Mouse (Mus musculus): ENCODE measurements around the gene Cep250. TPM values are rescaled to one million over a fixed set of nuclear protein-coding genes. Genes with fewer than 3 reads are reported as not detected.
A peak's percentile ranks its signal among the peaks of the same experiment; 100 is the strongest.

Cep250 gene
- polyA plus RNA-seq, 1 experiment, result 6.9 TPM

DNA sequence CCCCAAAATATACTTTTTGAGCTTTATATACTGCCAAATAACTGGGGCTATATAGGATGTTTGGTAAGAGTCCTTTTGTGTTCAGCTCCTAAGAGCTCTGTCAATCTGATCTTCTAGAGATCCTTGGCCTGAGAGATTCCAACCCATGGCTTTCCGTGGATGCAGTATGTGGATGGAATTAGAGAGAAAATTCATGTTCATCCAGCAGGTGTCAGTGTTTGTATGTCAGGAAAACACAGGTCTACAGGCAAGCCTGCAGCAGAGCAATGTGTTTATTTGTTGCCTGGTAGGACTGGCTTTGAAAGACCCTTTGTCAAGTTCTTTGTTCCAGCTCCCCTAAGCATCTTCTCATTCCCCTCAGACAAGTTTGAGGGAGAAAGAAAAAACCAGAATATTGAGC lies 6.7 kb downstream of the Cep250 start:
- H3K27ac ChIP-seq (ENCODE audit: insufficient read depth, low read depth, low read length), result no peak overlapping the region
- H3K4me1 ChIP-seq (ENCODE audit: control insufficient read depth, insufficient read depth, low read length), result no peaks in the 10 kb centered on the region; the same call in 1 of the 2 replicates
- peak; percentile 38 for DNase-seq
- WGBS, result 37% methylated on average over 1 of the region's 1 CpGs
- H3K4me3 ChIP-seq (ENCODE audit: insufficient read depth, low read depth, low read length), result no peak overlapping the region
- H3K27me3 ChIP-seq (replicated peaks; ENCODE audit: control insufficient read depth, insufficient read depth, low read length), result no peaks in the 10 kb centered on the region
- no peak for TF ChIP-seq POLR2A (IDR thresholded peaks at IDR 0.05; ENCODE audit: low read depth, low read length)
- TF ChIP-seq CTCF (conservative IDR thresholded peaks at IDR 0.05; ENCODE audit: insufficient read depth, insufficient read length, low read depth, low read length), result 0 out of 2 replicates have a peak, but pooled peaks have one; percentile 14
- H3K36me3 ChIP-seq (ENCODE audit: control insufficient read depth, insufficient read depth, low read length), result peaks cover 1% of the 10 kb centered on the region; the same call in 1 of the 2 replicates

DNA sequence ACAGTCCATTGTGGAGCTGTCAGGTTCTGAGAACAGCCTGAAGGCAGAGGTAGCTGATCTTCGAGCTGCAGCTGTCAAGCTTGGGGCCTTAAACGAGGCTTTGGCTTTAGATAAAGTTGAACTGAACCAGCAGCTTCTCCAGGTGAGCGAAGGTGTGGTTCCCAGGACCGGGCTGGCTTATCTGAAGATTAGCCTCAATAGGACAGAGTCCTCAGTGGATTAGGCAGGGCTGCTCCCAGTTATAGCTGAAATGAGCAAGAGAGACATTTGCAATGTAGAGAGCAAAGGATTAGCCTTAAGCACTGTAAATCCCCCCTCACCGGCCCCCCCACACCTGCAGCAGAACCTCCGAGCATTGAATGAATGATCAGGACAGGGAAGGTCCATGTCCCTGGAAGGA lies 17.1 kb downstream of the Cep250 start:
- no peak for DNase-seq
- WGBS, result 95% methylated on average over 6 of the region's 6 CpGs
- Histone ChIP-seq H3K36me3 (ENCODE audit: control insufficient read depth, insufficient read depth, low read length) (peaks cover 8% of the 10 kb centered on the region; the same call in 1 of the 2 replicates), H3K4me3 (ENCODE audit: insufficient read depth, low read depth, low read length) (no peak overlapping the region), H3K27me3 (replicated peaks; ENCODE audit: control insufficient read depth, insufficient read depth, low read length) (no peaks in the 10 kb centered on the region), H3K27ac (ENCODE audit: insufficient read depth, low read depth, low read length) (no peak overlapping the region), H3K4me1 (ENCODE audit: control insufficient read depth, insufficient read depth, low read length) (no peaks in the 10 kb centered on the region)
- no peak for TF ChIP-seq CTCF (conservative IDR thresholded peaks at IDR 0.05; ENCODE audit: insufficient read depth, insufficient read length, low read depth, low read length)
- TF ChIP-seq POLR2A (IDR thresholded peaks at IDR 0.05; ENCODE audit: low read depth, low read length), result no peak

DNA sequence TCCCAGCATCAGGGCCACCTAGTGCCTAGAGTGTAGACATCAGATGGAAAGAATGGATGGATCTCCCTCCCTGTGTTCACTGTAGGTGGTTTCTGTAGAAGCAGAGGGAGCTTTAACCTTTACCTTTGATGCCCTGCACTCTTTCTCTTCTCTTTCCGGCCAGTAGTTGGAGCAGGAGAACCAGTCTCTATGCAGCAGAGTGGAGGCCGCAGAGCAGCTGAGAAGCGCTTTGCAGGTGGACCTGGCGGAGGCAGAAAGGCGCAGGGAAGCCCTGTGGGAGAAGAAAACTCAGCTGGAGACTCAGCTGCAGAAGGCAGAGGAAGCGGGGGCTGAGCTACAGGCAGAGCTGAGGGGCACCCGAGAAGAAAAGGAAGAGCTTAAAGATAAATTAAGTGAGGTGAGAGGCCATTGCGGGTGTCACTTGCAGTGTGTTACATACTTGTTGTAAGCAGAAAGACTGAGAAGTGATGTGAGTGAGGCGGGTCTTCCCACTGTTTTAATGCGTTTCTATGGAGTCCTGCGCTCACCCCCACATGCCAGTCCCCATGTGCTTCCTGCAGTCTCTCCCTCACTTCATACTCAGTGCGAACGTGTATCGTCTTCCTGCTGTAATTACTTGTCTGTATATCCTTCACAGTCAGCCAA lies 18.0 kb downstream of the Cep250 start:
- TF ChIP-seq CTCF (conservative IDR thresholded peaks at IDR 0.05; ENCODE audit: insufficient read depth, insufficient read length, low read depth, low read length) (no peak), POLR2A (IDR thresholded peaks at IDR 0.05; ENCODE audit: low read depth, low read length) (no peak)
- WGBS, result 78% methylated on average over 14 of the region's 14 CpGs
- Histone ChIP-seq H3K27me3 (replicated peaks; ENCODE audit: control insufficient read depth, insufficient read depth, low read length) (no peaks in the 10 kb centered on the region), H3K36me3 (ENCODE audit: control insufficient read depth, insufficient read depth, low read length) (peaks cover 6% of the 10 kb centered on the region; the same call in 1 of the 2 replicates), H3K4me1 (ENCODE audit: control insufficient read depth, insufficient read depth, low read length) (no peaks in the 10 kb centered on the region), H3K4me3 (ENCODE audit: insufficient read depth, low read depth, low read length) (no peak overlapping the region), H3K27ac (ENCODE audit: insufficient read depth, low read depth, low read length) (no peak overlapping the region)
- no peak for DNase-seq

DNA sequence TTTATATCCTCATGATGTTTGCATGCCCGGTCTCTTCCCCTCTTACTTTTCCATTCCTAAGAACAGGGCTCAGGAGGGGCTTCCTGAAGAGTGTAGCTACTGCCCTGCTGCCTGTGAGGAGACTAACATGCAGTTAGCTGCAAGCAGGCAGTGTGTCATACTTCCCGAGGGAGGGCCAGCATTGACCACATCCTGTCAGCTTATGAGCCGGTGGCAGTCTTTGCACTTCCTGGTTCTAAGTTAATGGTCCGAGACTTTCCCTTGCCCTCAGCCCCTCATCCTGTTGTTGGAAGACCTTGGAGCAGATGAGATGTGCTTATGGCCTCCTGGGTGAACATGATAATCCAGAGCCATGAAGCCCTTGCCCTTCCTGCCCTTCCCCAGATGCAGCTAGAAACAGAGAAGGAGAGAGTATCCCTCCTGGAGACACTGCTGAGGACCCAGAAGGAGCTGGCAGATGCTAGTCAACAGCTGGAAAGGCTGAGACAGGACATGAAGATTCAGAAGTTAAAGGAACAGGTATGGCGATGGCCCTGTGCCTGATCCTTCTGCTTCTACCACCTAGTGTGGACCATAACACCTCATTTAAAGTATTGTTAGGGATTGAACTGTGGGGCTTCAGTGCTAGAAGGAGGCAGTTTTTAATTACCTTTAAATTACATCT lies 23.2 kb downstream of the Cep250 start:
- peak overlapping the region; percentile 8; the same call in 1 of the 2 replicates for H3K27ac ChIP-seq (ENCODE audit: insufficient read depth, low read depth, low read length)
- H3K36me3 ChIP-seq (ENCODE audit: control insufficient read depth, insufficient read depth, low read length), result 0 out of 2 replicates have a peak, but pooled peaks cover 2% of the 10 kb centered on the region
- WGBS, result 39% methylated on average over 5 of the region's 5 CpGs
- no peaks in the 10 kb centered on the region for H3K4me1 ChIP-seq (ENCODE audit: control insufficient read depth, insufficient read depth, low read length)
- TF ChIP-seq POLR2A (IDR thresholded peaks at IDR 0.05; ENCODE audit: low read depth, low read length) (no peak), CTCF (conservative IDR thresholded peaks at IDR 0.05; ENCODE audit: insufficient read depth, insufficient read length, low read depth, low read length) (no peak)
- peak overlapping the region; percentile 35 for H3K4me3 ChIP-seq (ENCODE audit: insufficient read depth, low read depth, low read length)
- peak; percentile 52 for DNase-seq
- H3K27me3 ChIP-seq (replicated peaks; ENCODE audit: control insufficient read depth, insufficient read depth, low read length), result no peaks in the 10 kb centered on the region

DNA sequence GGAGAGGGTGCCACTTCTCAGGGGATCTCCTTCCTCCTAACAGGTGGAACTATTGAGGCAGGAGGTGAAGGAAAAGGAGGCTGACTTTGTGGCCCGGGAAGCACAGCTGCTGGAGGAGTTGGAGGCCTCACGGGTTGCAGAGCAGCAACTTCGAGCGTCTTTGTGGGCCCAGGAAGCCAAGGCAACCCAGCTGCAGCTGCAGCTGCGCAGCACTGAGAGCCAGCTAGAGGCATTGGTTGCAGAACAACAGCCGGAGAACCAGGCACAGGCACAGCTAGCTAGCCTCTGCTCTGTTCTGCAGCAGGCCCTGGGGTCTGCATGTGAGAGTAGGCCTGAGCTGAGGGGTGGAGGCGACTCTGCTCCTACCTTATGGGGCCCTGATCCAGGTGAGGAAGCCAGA lies 29.5 kb downstream of the Cep250 start:
- H3K36me3 ChIP-seq (ENCODE audit: control insufficient read depth, insufficient read depth, low read length), result 0 out of 2 replicates have a peak, but pooled peaks cover 2% of the 10 kb centered on the region
- H3K27me3 ChIP-seq (replicated peaks; ENCODE audit: control insufficient read depth, insufficient read depth, low read length), result no peaks in the 10 kb centered on the region
- no peak overlapping the region for H3K27ac ChIP-seq (ENCODE audit: insufficient read depth, low read depth, low read length)
- no peak for DNase-seq
- WGBS, result 95% methylated on average over 7 of the region's 7 CpGs
- H3K4me3 ChIP-seq (ENCODE audit: insufficient read depth, low read depth, low read length), result no peak overlapping the region
- H3K4me1 ChIP-seq (ENCODE audit: control insufficient read depth, insufficient read depth, low read length), result no peaks in the 10 kb centered on the region
- no peak for TF ChIP-seq POLR2A (IDR thresholded peaks at IDR 0.05; ENCODE audit: low read depth, low read length)
- TF ChIP-seq CTCF (conservative IDR thresholded peaks at IDR 0.05; ENCODE audit: insufficient read depth, insufficient read length, low read depth, low read length), result no peak

DNA sequence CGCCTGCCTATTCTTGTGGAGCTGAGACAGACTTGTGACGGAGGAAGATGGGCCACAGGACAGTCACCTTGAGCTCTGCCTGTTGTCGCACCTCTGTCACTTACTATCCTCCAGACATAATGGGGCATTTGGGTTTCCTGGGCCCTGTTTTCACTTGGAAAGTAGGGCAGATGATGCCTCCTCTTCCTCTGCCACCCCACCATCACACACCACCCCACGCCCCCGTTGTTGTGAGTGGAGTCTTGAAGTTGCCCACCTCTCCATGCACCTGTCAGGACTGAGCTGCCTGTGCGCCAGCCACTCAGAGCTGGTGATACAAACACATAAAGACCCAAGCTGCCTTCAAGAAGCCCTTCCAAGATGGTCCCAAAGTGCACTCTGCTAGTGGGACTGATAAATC lies 30.9 kb downstream of the Cep250 start:
- 95% methylated on average over 6 of the region's 6 CpGs for WGBS
- H3K36me3 ChIP-seq (ENCODE audit: control insufficient read depth, insufficient read depth, low read length), result 0 out of 2 replicates have a peak, but pooled peaks cover 2% of the 10 kb centered on the region
- H3K4me3 ChIP-seq (ENCODE audit: insufficient read depth, low read depth, low read length), result no peak overlapping the region
- TF ChIP-seq POLR2A (IDR thresholded peaks at IDR 0.05; ENCODE audit: low read depth, low read length) (no peak), CTCF (conservative IDR thresholded peaks at IDR 0.05; ENCODE audit: insufficient read depth, insufficient read length, low read depth, low read length) (no peak)
- no peaks in the 10 kb centered on the region for H3K4me1 ChIP-seq (ENCODE audit: control insufficient read depth, insufficient read depth, low read length)
- H3K27me3 ChIP-seq (replicated peaks; ENCODE audit: control insufficient read depth, insufficient read depth, low read length), result no peaks in the 10 kb centered on the region
- DNase-seq, result no peak
- H3K27ac ChIP-seq (ENCODE audit: insufficient read depth, low read depth, low read length), result no peak overlapping the region

DNA sequence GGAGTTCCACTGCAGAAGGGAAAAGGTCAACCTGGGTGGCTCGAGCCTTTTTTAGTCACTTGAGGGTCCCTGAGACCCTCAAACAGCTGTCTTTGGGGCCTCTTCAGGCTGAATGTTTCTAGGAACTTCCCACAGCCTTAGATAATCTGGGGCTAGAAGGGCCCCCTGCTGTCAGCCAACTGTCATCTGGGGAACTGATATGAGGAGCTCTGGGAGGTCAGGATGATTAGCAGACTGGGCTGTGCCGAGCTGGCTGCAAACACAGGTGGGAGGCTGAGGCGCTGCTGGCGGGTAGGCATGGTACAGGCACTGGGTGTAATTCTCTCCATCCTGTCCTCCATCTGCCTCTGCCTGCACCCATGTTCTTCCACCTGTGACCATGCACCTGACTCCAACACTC lies 32.8 kb downstream of the Cep250 start:
- Histone ChIP-seq H3K27ac (ENCODE audit: insufficient read depth, low read depth, low read length) (no peak overlapping the region), H3K4me3 (ENCODE audit: insufficient read depth, low read depth, low read length) (no peak overlapping the region), H3K4me1 (ENCODE audit: control insufficient read depth, insufficient read depth, low read length) (no peaks in the 10 kb centered on the region), H3K36me3 (ENCODE audit: control insufficient read depth, insufficient read depth, low read length) (no peaks in the 10 kb centered on the region), H3K27me3 (replicated peaks; ENCODE audit: control insufficient read depth, insufficient read depth, low read length) (no peaks in the 10 kb centered on the region)
- 72% methylated on average over 4 of the region's 4 CpGs for WGBS
- DNase-seq, result no peak
- TF ChIP-seq CTCF (conservative IDR thresholded peaks at IDR 0.05; ENCODE audit: insufficient read depth, insufficient read length, low read depth, low read length), result no peak
- no peak for TF ChIP-seq POLR2A (IDR thresholded peaks at IDR 0.05; ENCODE audit: low read depth, low read length)

Data from kidney, adult 2 months (tissue).